Mouse (Mus musculus) cerebellum, adult 2 months (tissue): Measurements from ENCODE around the gene Csnk2b. TPM values are rescaled to one million over a fixed set of nuclear protein-coding genes. Genes with fewer than 3 reads are reported as not detected.

Experiments
- DNase-seq, 2 experiments: peaks; one replicate each; pipeline ENCODE4 v3.0.0; 2021
- H3K27ac ChIP-seq: fragments of 200-500 bp; 2 replicates; pipeline ENCODE4 v1.5.1; 2012; ENCODE audit warnings: low read length, control low read depth, inconsistent platforms; ENCODE audit not compliant: insufficient read depth
- H3K27me3 ChIP-seq: fragments of 200-500 bp; 2 replicates; pipeline ENCODE4 v1.6.1; 2012; ENCODE audit warnings: inconsistent platforms, mild to moderate bottlenecking, low read length, moderate library complexity; ENCODE audit not compliant: control insufficient read depth, insufficient read depth
- H3K4me1 ChIP-seq: fragments of 200-500 bp; 2 replicates; pipeline ENCODE4 v1.6.1; 2011; ENCODE audit warnings: low read length; ENCODE audit not compliant: control insufficient read depth, insufficient read depth
- H3K4me3 ChIP-seq: fragments of 200-500 bp; replicated peaks from 2 replicates; pipeline ENCODE3; 2011; ENCODE audit warnings: mild to moderate bottlenecking, low read depth, low read length, control low read depth; ENCODE audit not compliant: insufficient read depth
- CTCF ChIP-seq: fragments of 200-500 bp; IDR thresholded peaks from 2 replicates; pipeline ENCODE4 v1.5.1; 2011; ENCODE audit warnings: low read depth, mild to moderate bottlenecking, control low read depth, low read length, moderate library complexity, borderline replicate concordance; ENCODE audit not compliant: insufficient read depth
- POLR2A ChIP-seq: fragments of 200-500 bp; IDR thresholded peaks from 2 replicates; pipeline ENCODE4 v1.6.1; 2011; ENCODE audit warnings: low read length, control low read depth, borderline replicate concordance; ENCODE audit not compliant: insufficient read depth
- WGBS: fragments of 180-500 bp; shearing (Covaris S2); methylation state at CpG from one replicate; pipeline ENCODE4 v1.1.7; 2018; 5-methylcytosine and 5-hydroxymethylcytosine counted together
- polyA plus RNA-seq: library from polyadenylated mRNA; depleted of rRNA; stranded (reverse); fragments of >200 nt; gene quantifications from 2 replicates; pipeline ENCODE4 v1.2.3, GENCODE M21; 2012

The Csnk2b gene
- polyA plus RNA-seq, 1 experiment, result 231 TPM

- DNase-seq, result no peak
- no peak for TF ChIP-seq CTCF
- no peak for TF ChIP-seq POLR2A
- peaks cover 13% of the 10 kb centered on the region; the same call in 1 of the 2 replicates for H3K4me1 ChIP-seq
- H3K27ac ChIP-seq, result peak overlapping the region; percentile 82; the same call in 1 of the 2 replicates
- no peaks in the 10 kb centered on the region for H3K27me3 ChIP-seq
- H3K4me3 ChIP-seq, result peak overlapping the region; percentile 98
- 2% methylated on average over 8 of the region's 8 CpGs for WGBS
Observed at GRCm38 (mm10) chr17:35163326-35164081, 41.7 kb upstream of the Csnk2b start.

GRCm38 (mm10) chr17:35162730-35163129 is 40.9 kb upstream of the Csnk2b start:
- DNase-seq, result peak in 1 of 2 experiments; percentile 50
- WGBS, result 2% methylated on average over 12 of the region's 12 CpGs
- no peak overlapping the region for H3K27ac ChIP-seq

GRCm38 (mm10) chr17:35162121-35162520 is 40.3 kb upstream of the Csnk2b start:
- H3K4me3 ChIP-seq, result no peak overlapping the region
- no peak overlapping the region for H3K27ac ChIP-seq
- no peaks in the 10 kb centered on the region for H3K27me3 ChIP-seq
- no peak for DNase-seq
- no peak for TF ChIP-seq CTCF
- no peak for TF ChIP-seq POLR2A
- 39% methylated on average over 14 of the region's 14 CpGs for WGBS
- H3K4me1 ChIP-seq, result peaks cover 13% of the 10 kb centered on the region; the same call in 1 of the 2 replicates

More at GRCm38 (mm10) chr17:35162730-35163129, 40.9 kb upstream of the Csnk2b start:
- Histone ChIP-seq H3K4me3 (peak overlapping the region; percentile 30), H3K4me1 (peaks cover 13% of the 10 kb centered on the region; the same call in 1 of the 2 replicates), H3K27me3 (no peaks in the 10 kb centered on the region)
- no peak for TF ChIP-seq POLR2A
- no peak for TF ChIP-seq CTCF

DNA sequence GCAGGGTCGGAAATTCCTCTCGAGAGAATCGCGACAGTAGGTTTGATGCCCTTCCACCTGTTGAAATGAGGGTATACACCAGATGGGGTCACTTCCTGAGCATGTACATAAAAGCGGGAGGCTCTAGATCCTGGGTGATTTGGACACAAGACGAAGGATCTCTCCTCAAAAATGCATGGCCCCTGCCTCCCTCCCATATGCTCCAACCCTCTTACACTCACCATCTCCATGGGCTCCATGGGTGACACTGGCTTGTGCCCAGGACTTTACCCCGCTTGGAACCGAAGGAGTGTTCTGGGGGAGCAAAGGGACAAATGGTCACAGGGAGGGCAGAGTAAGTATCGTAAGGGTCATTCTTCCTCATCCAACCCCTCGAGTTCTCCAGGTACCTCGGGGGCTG is 39.6 kb upstream of the Csnk2b start:
- no peak for DNase-seq
- no peaks in the 10 kb centered on the region for H3K27me3 ChIP-seq
- TF ChIP-seq CTCF (no peak), POLR2A (no peak)
- H3K4me3 ChIP-seq, result no peak overlapping the region
- WGBS, result 25% methylated on average over 11 of the region's 11 CpGs
- peaks cover 13% of the 10 kb centered on the region; the same call in 1 of the 2 replicates for H3K4me1 ChIP-seq
- no peak overlapping the region for H3K27ac ChIP-seq

- 29% methylated on average over 7 of the region's 7 CpGs for WGBS
- peaks cover 13% of the 10 kb centered on the region; the same call in 1 of the 2 replicates for H3K4me1 ChIP-seq
- H3K4me3 ChIP-seq, result no peak overlapping the region
- no peak overlapping the region for H3K27ac ChIP-seq
- no peaks in the 10 kb centered on the region for H3K27me3 ChIP-seq
- TF ChIP-seq POLR2A, result no peak
- no peak for TF ChIP-seq CTCF
- DNase-seq, result no peak
Observed at GRCm38 (mm10) chr17:35159638-35160037, 37.8 kb upstream of the Csnk2b start.

GRCm38 (mm10) chr17:35158850-35159593 is 37.2 kb upstream of the Csnk2b start:
- WGBS, result 91% methylated on average over 16 of the region's 16 CpGs
- Histone ChIP-seq H3K27ac (no peak overlapping the region), H3K27me3 (no peaks in the 10 kb centered on the region), H3K4me1 (peaks cover 13% of the 10 kb centered on the region; the same call in 1 of the 2 replicates), H3K4me3 (no peak overlapping the region)
- TF ChIP-seq POLR2A (no peak), CTCF (no peak)
- DNase-seq, result no peak

- TF ChIP-seq CTCF (no peak), POLR2A (no peak)
Observed at GRCm38 (mm10) chr17:35157661-35158175, 35.9 kb upstream of the Csnk2b start.

More at GRCm38 (mm10) chr17:35157661-35158175, 35.9 kb upstream of the Csnk2b start:
- Histone ChIP-seq H3K27ac (no peak overlapping the region), H3K4me1 (peaks cover 13% of the 10 kb centered on the region; the same call in 1 of the 2 replicates), H3K27me3 (no peaks in the 10 kb centered on the region), H3K4me3 (no peak overlapping the region)
- WGBS, result 86% methylated on average over 8 of the region's 8 CpGs
- no peak for DNase-seq
